Mouse (Mus musculus) erythroblast, embryonic 14.5 days (primary cell): Measurements from ENCODE around the gene Apoa4.

Experiments
- GATA1 ChIP-seq: IDR thresholded peaks from 2 replicates; pipeline ENCODE4 v1.6.1; 2012; ENCODE audit warnings: low read length, inconsistent platforms, mixed read lengths
- TAL1 ChIP-seq: IDR thresholded peaks from 3 replicates; pipeline ENCODE4 v1.6.1; 2012; ENCODE audit warnings: low read length, inconsistent platforms, mixed read lengths

DNA sequence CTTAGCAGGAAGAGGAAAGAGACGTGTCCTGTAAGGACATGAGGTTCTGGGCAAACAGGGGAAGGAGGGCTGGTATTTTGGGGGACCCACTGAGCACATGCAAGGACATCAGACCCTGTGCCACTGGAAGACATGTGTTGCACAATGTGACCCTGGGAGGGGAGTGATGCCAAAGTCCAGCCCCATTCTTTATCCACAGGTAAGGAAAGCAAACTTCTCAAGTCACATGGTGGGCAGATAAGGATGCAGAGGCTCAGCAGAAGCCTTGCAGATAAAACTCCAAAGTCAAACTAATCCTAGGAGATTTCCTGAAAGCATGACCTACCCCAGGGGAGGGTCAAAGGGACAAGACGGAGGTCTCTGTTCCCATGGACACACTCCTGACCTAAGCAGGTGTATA is 1.3 kb downstream of the Apoa4 start:
- TF ChIP-seq GATA1 (no peak), TAL1 (no peak)
